Mouse (Mus musculus): ENCODE data around the gene Cyp2d26. TPM values are rescaled to one million over a fixed set of nuclear protein-coding genes. Genes with fewer than 3 reads are reported as not detected.
A peak's percentile ranks its signal among the peaks of the same experiment; 100 is the strongest.
"Not testable (repeated sequence)": the region's sequence is repeated elsewhere in the genome, so short reads cannot be mapped to it uniquely, and the experiment has no call there.

Cyp2d26 gene
- total RNA-seq (2021): under 1 TPM in 1 of 2 experiments, not detected in 1; 0.25 TPM

DNA sequence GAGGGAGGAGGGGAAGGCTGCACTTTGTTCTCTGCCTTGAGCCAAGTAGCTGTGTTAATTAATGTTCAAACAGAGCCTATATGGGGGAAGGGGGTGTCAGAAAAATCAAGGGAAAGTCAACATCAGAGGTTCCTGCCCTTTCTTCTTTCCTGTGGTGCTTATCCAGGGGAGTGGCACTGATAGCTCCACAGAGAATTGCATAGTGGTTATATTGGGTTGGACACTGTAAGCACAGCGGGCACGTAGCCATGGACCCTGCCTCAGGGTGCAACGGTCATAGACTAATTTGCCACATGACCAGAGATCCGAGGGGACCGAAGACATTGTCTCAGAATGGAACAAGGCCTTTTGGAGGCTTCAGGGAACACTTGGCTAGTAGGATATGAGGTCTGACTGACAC is at the start of gene Cyp2d26:
Cyp2d26 (minus strand) TSS at position 18 of the 400 bp plus-strand sequence.
- DNase-seq (ENCODE audit: low spot score in 2 of 2): no peak
- intact Hi-C loops (cut with DNase I): no loop called here

DNA sequence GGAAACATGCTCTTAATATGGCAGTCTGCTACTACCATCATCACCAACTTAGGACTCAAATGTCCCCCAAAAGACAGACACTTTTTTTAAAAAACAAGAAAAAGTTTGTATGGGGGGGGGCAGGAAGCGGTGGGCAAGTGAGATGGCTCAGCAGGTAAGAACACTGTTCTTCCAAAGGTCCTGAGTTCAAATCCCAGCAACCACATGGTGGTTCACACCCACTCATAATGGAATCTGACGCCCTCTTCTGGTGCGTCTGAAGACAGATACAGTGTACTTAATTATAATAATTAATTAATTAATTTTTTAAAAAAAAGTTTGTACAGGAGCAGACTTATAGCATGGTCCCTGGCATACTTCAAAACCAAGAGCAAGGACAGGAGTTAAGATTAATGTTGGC is 45.1 kb upstream of the Cyp2d26 start:
- no peak for DNase-seq (ENCODE audit: low spot score in 2 of 2)
- intact Hi-C loops (cut with DNase I): no loop called here

DNA sequence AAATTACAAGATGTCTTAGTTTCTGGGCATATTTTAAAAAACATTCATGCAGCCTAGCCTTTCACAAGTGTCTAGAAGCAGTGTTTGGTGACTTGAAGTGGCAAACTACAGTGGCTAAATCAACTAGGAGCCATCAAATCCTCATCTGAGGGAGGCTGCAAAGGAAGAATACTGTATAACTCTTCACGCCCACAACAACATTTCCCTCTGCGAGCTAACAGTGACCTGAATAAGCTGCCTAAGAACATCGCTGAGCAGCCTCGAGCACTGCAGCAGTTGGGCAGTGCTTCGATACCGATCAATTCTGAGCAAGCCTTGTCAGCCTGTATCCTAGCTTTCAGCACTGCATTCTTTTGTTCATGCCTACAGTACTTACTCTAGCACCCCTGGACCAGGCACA is 35.8 kb upstream of the Cyp2d26 start:
- intact Hi-C loops (cut with DNase I): no loop called here
- DNase-seq (ENCODE audit: low spot score in 2 of 2): no peak

DNA sequence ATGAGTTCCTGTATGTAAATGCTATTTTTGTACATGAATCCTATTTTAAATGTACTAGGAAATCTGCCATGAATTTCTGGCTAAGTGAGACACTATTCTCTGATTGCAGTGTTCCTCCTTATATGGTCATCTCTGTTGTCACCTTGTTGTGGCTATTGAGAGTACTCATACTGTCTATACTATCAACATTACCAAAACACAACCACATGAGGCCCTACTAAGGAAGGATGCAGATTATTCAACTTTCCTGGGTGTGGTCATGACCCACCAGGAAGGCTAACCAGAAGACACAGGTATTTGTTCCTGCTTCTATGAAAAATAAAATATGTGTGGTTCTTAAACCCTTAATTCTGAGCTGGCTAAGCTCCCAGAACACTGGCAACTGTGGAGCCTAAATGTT is 31.8 kb upstream of the Cyp2d26 start:
- DNase-seq (ENCODE audit: low spot score in 2 of 2): no peak
- intact Hi-C loops (cut with DNase I): no loop called here

DNA sequence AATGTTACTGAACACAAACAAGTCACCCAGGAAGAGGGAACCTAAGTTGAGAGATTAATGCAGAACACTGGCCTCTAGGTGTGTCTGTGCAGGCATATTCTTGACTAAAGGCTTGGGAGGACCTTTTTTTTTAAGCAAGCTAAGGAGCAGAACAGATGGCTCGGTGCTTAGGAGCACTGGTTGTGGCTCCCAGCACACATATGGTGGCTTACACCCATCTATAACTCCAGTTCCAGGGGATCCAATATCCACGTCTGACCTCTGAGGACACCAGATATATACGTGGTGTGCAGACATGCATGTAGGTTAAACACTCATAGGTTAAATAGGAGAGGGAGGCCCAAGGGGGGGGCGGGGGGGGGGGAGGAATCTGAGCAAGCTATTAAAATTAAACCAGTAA is 28.3 kb upstream of the Cyp2d26 start:
- intact Hi-C loops (cut with DNase I): no loop called here
- DNase-seq (ENCODE audit: low spot score in 2 of 2): no peak

DNA sequence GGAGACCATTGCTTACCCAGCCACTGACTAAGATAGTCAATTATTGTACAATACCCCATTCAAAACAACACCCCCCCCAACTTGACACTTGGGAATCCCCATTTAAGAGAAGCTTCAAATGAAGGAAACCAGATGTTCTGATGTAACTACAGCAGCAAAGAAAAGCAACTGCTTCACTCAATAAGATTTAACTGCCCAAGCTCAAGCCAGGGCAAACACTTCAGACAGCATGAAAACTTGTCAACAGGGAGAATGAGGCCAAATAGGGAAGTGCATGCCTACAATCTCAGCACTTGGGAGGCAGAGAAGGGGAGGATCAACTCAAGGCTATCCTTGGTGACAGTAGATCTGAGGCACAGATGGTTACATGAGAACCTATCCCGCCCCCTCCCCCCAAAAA is 27.6 kb upstream of the Cyp2d26 start:
- no peak for DNase-seq (ENCODE audit: low spot score in 2 of 2)
- intact Hi-C loops (cut with DNase I): no loop called here

DNA sequence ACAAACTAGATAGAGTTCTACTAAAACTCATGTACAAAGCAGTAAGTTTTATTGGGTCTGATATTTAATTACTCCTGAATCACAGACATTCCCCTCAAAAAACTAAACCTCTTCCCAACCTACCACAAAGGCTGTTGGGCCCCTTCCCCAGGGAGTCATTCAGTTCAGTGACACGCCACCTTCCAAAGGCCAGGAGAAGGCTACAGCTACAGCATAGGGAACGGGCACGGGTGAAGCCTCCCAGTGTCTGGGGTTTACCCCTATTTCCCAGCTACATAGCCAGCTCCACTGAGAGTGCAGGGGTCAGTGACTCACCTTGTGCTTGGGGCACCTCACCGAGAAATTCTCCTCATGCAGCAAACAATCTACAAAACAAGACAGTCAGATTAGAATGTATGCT is 21.2 kb upstream of the Cyp2d26 start:
- intact Hi-C loops (cut with DNase I): no loop called here
- no peak for DNase-seq (ENCODE audit: low spot score in 2 of 2)

DNA sequence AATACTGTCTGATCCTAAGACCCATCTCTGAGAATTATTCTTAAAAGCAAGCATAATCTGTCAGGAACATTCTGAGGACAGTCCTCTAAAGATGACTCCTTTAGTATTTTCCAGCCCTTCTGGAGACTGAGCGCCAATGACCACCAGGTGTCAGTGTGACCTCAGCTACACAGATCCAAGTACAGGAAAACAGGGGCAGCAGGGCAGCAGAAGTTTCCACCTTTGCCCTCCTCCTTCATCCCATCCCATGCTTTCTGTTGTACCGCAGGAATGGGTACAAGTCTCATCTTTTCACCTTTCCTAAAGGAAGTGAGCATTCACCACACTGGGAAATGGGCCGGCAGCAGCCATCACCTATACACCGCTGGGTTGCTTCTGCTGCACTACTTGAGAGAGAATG is 20.7 kb upstream of the Cyp2d26 start:
- peak in 1 of 2 experiments; percentile 50 for DNase-seq (ENCODE audit: low spot score in 2 of 2)
- intact Hi-C loops (cut with DNase I): loop anchor here (1.0 to 5.0 kb wide), 2 partner anchors 222 to 297 kb away; no protein-coding TSS in a partner anchor

DNA sequence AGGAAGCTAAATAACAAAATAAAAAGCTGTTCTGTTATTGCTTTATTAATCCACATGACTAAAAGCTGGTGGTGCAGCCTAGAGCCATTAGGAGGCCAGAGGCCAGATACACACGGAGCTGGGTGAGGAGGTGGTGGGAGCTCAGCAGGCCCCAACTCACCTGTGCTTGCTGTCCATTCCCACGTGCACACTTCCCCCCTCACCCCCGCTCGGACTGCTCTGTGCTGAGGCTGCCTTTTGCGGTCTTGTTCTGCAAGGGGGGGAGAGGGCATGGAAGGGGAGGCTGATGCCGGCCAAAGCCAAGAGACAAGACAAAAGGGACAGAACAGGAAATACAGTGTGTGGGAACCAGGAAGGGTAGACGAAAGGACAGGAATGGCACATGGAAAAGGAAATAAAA is 20.2 kb upstream of the Cyp2d26 start:
- no peak for DNase-seq (ENCODE audit: low spot score in 2 of 2)
- intact Hi-C loops (cut with DNase I): loop anchor here (1.0 to 5.0 kb wide), 2 partner anchors 223 to 298 kb away; no protein-coding TSS in a partner anchor

DNA sequence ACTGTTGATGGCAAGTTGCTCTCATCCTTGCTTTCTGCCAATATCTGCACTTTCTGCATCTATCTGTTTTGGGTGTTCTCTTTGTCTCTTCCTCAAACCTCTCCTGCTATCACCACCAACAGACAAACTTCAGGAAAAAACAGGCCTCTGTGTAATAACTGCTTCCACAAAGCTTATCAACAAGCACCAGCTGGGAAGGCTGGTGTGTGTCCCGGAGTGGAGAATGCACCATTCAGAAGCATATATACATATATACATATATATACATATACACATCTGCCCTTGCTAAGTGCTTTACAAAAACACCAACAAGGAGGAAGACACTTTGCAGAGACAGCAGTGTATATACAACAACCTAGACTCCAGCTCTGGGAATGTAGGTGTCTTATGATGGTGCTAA is 16.5 kb upstream of the Cyp2d26 start:
- no peak for DNase-seq (ENCODE audit: low spot score in 2 of 2)
- intact Hi-C loops (cut with DNase I): loop anchor here (5.0 kb wide), 1 partner anchor 302 kb away; no protein-coding TSS in a partner anchor

DNA sequence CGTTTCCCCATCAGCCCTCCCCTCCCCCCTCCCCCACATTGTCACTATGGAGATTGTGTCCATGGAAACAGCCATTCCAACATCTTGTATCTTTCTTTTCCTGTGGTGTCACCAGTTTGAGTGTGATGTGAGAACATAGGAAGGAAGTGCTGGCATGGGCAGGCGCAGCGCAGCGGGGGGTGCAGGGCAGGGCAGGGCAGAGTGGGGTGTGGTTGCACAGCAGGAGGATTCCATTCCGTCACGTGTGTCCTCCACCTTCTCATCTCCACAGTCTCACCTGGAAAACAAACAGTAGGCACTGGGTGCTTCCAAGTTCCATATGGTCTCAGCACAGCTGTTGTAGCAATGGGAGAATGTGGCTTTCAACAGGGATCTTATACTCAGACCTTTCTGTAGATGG is 15.4 kb upstream of the Cyp2d26 start:
- intact Hi-C loops (cut with DNase I): loop anchor here (5.0 to 10.0 kb wide), 2 partner anchors 93 to 395 kb away; no protein-coding TSS in a partner anchor
- DNase-seq (ENCODE audit: low spot score in 2 of 2): no peak

DNA sequence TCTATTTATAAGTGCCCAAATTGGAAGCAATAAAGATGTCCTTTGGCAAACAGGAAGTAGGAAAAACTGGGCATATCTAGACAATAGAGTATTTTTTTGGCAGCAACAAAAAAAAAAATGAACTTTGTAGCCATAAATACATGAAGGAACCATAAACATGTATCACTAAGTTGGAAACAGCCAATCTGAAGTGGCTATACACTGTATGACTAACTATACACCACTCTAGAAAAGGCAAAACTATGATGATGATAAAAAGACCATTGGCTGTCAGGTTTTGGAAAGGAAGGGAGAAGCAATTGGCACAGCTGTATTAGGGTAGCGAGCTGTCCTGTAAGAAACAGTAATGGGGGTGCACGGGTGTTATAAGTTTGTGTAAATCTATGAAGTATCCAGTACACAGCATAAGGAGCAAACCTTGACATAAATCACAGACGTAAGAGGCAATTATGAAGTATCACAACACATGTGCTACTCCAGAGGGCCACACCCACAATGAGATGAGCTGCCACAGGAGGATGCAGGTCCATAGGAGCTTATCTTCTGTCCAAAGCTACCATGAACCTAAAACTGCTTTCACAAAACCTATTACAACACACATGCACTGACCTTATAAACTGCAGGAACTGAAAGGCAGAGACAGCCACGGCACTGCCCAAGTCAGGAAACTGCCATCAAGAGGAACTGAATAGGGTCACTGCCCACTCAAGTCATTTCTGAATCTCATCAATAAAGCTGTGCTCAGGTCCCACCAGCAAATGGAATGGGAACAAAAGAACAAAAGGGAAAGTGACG is 13.1 kb upstream of the Cyp2d26 start:
- DNase-seq (ENCODE audit: low spot score in 2 of 2): no peak
- intact Hi-C loops (cut with DNase I): loop anchor here (5.0 to 10.0 kb wide), 2 partner anchors 95 to 398 kb away; no protein-coding TSS in a partner anchor

DNA sequence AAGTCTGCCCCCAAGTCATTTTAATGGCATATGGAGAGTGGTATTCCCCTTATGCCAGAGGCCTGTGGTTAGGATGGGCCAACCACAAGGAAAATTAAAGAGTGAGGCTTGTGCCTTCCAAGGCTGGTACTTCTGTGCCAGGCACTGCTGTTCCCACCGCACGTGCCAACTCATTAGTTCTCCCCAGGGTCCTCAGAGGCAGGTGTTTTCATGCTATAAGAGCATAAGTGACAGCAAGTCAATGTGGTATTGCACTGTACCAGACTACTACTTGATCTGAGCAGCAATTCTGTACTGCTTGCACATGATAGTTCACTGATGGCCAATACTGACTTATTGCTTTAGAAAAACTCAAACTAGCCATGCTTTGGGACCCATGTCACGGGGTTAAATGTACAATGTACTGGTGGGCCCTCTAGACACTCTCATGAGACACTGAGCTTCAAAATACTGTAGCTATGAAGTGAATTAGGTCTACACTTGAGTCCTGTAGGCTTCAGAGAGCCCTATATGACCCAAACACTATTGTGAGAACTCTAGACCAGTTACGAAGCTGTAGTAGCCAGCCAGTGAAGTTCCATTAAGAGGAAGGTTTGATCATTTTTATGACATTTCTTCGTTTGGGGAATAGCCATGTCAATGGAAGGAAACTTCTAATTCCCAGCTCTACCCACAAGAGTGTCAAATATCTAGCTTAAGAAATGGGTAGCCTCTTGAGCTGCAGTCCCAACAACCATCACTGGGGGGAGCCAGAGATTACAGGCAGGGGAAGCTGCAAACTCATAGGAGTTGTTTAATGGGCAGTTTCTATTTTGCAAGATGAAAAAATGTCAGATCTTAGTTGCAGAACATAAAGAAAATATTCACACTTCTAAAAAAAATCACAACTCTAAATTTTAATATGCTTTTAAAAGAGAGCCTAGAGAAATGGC is 10.9 kb upstream of the Cyp2d26 start:
- intact Hi-C loops (cut with DNase I): loop anchor here (5.0 to 10.0 kb wide), 2 partner anchors 97 to 400 kb away; no protein-coding TSS in a partner anchor
- DNase-seq (ENCODE audit: low spot score in 2 of 2): peak; percentile 77 to 78

DNA sequence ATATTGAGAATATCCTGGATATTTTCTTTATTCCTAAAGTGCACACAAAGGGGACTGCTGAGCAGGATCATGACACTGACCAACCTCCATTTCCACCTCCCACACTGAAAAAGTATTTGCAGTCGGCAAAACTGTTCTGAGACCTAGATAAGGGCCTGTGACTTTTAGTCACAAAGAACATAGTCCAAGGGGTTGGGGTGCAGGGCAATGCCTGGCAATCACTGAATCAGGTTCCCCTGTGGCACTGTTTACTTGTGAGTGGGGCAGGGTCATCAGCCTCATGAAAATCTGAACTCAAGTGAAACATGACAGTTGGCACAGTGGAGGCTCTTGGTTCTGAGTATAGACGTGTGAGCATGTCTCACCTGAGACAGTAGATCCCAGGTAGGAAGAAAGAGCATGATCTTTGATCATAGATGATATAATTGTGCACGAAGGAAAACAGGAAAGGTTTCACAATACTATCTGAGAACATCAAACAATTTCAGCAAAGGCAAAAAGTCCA is 1.9 kb upstream of the Cyp2d26 start:
- intact Hi-C loops (cut with DNase I): no loop called here
- DNase-seq (ENCODE audit: low spot score in 2 of 2): no peak

DNA sequence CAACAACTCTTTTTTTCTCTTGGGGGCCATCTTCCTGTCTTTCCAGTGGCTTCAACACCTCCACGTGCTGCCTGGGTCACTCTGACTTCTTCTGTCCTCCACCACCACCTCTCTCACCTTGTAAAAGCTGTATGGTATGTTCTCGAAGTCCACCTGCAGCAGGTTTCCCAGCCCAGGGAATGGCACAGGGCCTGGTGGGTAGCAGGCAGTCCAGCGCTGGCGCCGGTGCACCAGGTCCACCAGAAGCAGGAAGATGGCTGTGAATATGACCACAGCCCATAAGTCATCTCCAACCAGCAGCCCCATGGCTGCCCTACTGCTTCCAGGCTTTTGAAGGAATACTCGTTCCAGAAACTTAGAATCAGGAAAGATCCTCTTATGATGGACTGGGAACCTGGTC is 226 bp downstream of the Cyp2d26 start:
- intact Hi-C loops (cut with DNase I): no loop called here

DNA sequence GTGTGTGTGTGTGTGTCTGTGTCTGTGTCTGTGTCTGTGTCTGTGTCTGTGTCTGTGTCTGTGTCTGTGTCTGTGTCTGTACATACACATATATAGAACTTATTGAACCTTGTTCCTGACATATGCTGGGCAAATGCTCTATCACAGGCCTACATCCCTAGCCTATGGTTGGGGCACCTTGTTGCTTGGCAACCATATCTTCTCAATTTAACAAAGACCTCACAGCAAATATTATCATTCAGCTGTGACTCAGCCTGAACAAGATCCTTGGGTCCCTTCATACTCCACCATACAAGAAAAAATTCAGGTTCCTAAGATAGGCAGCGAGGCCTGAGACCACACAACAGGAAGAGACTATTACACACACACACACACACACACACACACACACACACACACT is 640 bp downstream of the Cyp2d26 start:
- no peak for DNase-seq (ENCODE audit: low spot score in 2 of 2)
- intact Hi-C loops (cut with DNase I): no loop called here

More for the DNA sequence above, 226 bp downstream of the Cyp2d26 start:
- DNase-seq (ENCODE audit: low spot score in 2 of 2): no peak

DNA sequence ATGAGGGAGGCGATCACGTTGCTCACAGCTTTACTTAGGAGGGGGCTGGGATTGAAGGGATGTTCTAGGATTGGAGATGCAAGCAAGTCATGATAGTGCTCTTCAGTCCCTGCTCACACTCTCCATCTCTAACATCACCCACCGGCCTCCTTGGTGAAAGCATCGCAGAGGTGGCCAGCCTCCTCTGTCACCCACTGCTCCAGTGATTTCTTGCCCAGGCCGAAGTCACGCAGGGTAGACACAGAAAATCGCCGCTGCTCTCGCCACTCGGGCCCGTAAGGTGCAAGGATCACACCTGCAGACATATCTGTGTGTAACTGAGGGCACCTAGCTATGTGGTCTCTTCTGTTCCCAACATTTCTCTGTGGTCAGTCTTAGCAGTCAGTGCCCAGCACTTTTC is 1.5 kb downstream of the Cyp2d26 start:
- DNase-seq (ENCODE audit: low spot score in 2 of 2): no peak
- intact Hi-C loops (cut with DNase I): no loop called here

DNA sequence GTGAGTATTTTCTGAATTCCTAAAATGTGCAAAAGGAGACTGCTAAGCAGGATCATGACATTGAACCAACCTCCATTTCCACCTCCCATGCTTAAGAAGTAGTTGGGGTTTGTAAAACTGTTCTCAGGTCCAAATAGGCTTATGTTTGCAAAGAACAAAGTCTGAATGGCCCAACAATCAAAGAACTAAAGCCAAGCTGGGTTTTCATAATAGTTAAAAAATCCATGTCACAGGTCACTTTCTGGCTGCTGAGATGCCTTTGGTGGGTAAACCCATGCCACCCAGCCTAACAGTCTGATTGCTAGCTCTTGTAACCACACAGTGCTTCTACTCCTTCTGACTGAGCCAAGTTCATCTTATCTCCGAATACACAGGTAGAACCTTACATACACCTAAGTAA is 9.5 kb downstream of the Cyp2d26 start:
- intact Hi-C loops (cut with DNase I): no loop called here
- no peak for DNase-seq (ENCODE audit: low spot score in 2 of 2)

DNA sequence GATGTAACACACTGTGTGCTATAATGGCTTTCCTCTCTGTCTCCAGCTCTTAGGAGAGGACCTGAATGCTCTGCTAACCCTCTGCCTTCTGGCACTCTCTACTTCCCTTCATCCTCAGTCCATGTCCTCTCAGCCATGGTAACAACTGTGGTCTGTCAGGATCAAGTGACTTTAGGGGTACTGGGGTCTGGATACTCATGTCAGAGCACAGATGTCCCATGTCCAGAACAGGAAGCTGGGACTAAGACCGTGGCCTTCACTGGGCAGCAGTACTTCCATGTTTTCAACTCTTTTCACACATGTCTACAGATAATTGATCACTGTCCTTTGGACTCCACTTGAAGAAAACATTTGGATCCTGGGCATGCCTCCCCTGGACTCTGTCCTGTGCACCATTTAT is 10.3 kb downstream of the Cyp2d26 start:
- no peak for DNase-seq (ENCODE audit: low spot score in 2 of 2)
- intact Hi-C loops (cut with DNase I): loop anchor here (1.0 kb wide), 1 partner anchor 100 kb away; no protein-coding TSS in a partner anchor

DNA sequence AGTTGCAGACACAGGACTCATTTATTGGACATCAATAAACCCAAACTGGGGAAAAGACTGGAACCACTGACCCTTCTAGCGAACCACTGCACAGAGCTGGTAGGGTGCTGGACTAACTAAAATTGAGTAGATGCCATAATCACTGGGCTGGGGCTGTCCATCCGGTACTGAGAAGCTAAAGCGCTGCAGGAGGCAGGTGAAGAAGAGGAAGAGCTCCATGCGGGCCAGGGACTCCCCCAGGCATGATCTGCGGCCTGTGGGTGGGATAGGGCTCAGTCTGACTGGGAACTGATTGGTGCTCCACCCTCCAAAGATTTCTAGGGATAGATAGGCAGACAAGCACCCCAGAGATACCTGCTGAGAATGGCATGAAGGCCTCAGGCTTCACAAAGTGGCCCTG is 16.2 kb downstream of the Cyp2d26 start:
- DNase-seq (ENCODE audit: low spot score in 2 of 2); intact Hi-C loops (cut with DNase I): not testable (repeated sequence)
